Mouse (Mus musculus): Measurements from ENCODE around the gene Gm49601. TPM values are rescaled to one million over a fixed set of nuclear protein-coding genes. Genes with fewer than 3 reads are reported as not detected.

The Gm49601 gene
- polyA plus RNA-seq, 1 experiment, result 156 TPM

GRCm38 (mm10) chr16:18598006-18598405, 28.2 kb downstream of the Gm49601 start:
- Histone ChIP-seq H3K27me3 (ENCODE audit: control insufficient read depth, insufficient read depth, low read length) (no peaks in the 10 kb centered on the region), H3K4me3 (ENCODE audit: low read depth, low read length) (no peak overlapping the region), H3K27ac (ENCODE audit: insufficient read depth, low read depth, low read length) (no peak overlapping the region), H3K4me1 (ENCODE audit: control insufficient read depth, insufficient read depth, insufficient read length, low read length) (no peaks in the 10 kb centered on the region), H3K36me3 (ENCODE audit: control insufficient read depth, insufficient read depth, low read length) (no peaks in the 10 kb centered on the region)
- WGBS, result 71% methylated on average over 3 of the region's 3 CpGs
- TF ChIP-seq CTCF (IDR thresholded peaks at IDR 0.05; ENCODE audit: extremely low read depth, insufficient read length, insufficient replicate concordance, low read depth, low read length), result no peak

- 76% methylated on average over 5 of the region's 5 CpGs for WGBS
- H3K36me3 ChIP-seq (ENCODE audit: control insufficient read depth, insufficient read depth, low read length), result no peaks in the 10 kb centered on the region
- no peak overlapping the region for H3K27ac ChIP-seq (ENCODE audit: insufficient read depth, low read depth, low read length)
Observed at GRCm38 (mm10) chr16:18596255-18596654, 30.0 kb downstream of the Gm49601 start.

GRCm38 (mm10) chr16:18593930-18594329, 32.3 kb downstream of the Gm49601 start:
- H3K4me3 ChIP-seq (ENCODE audit: low read depth, low read length), result no peak overlapping the region
- TF ChIP-seq CTCF (IDR thresholded peaks at IDR 0.05; ENCODE audit: extremely low read depth, insufficient read length, insufficient replicate concordance, low read depth, low read length), result no peak
- TF ChIP-seq POLR2A (IDR thresholded peaks at IDR 0.05; ENCODE audit: low read depth, low read length), result no peak
- H3K27ac ChIP-seq (ENCODE audit: insufficient read depth, low read depth, low read length), result no peak overlapping the region
- 84% methylated on average over 2 of the region's 2 CpGs for whole genome bisulfite sequencing
- no peaks in the 10 kb centered on the region for H3K36me3 ChIP-seq (ENCODE audit: control insufficient read depth, insufficient read depth, low read length)
- H3K27me3 ChIP-seq (ENCODE audit: control insufficient read depth, insufficient read depth, low read length), result peaks cover 19% of the 10 kb centered on the region
- H3K4me1 ChIP-seq (ENCODE audit: control insufficient read depth, insufficient read depth, insufficient read length, low read length), result peaks cover 12% of the 10 kb centered on the region

More at GRCm38 (mm10) chr16:18596255-18596654, 30.0 kb downstream of the Gm49601 start:
- TF ChIP-seq CTCF (IDR thresholded peaks at IDR 0.05; ENCODE audit: extremely low read depth, insufficient read length, insufficient replicate concordance, low read depth, low read length) (no peak), POLR2A (IDR thresholded peaks at IDR 0.05; ENCODE audit: low read depth, low read length) (no peak)
- H3K4me1 ChIP-seq (ENCODE audit: control insufficient read depth, insufficient read depth, insufficient read length, low read length), result peaks cover 6% of the 10 kb centered on the region
- no peak overlapping the region for H3K4me3 ChIP-seq (ENCODE audit: low read depth, low read length)
- H3K27me3 ChIP-seq (ENCODE audit: control insufficient read depth, insufficient read depth, low read length), result peaks cover 9% of the 10 kb centered on the region

GRCm38 (mm10) chr16:18591047-18592018, 34.9 kb downstream of the Gm49601 start:
- Histone ChIP-seq H3K27me3 (ENCODE audit: control insufficient read depth, insufficient read depth, low read length) (peaks cover 40% of the 10 kb centered on the region), H3K36me3 (ENCODE audit: control insufficient read depth, insufficient read depth, low read length) (no peaks in the 10 kb centered on the region), H3K4me3 (ENCODE audit: low read depth, low read length) (peak overlapping the region; percentile 9), H3K4me1 (ENCODE audit: control insufficient read depth, insufficient read depth, insufficient read length, low read length) (peaks cover 16% of the 10 kb centered on the region), H3K27ac (ENCODE audit: insufficient read depth, low read depth, low read length) (no peak overlapping the region)
- 8% methylated on average over 59 of the region's 59 CpGs for WGBS
- TF ChIP-seq CTCF (IDR thresholded peaks at IDR 0.05; ENCODE audit: extremely low read depth, insufficient read length, insufficient replicate concordance, low read depth, low read length) (no peak), POLR2A (IDR thresholded peaks at IDR 0.05; ENCODE audit: low read depth, low read length) (no peak)

- Histone ChIP-seq H3K4me3 (ENCODE audit: low read depth, low read length) (peak within 1 kb of the TSS; percentile 76), H3K36me3 (ENCODE audit: control insufficient read depth, insufficient read depth, low read length) (no peaks in the 10 kb centered on the region)
Observed at GRCm38 (mm10) chr16:18589804-18590790, 36.1 kb downstream of the Gm49601 start, which contains the start of gene Tbx1. Gene Tbx1, minus strand, starts transcription at chr16:18590671.

GRCm38 (mm10) chr16:18589080-18589621, 37.1 kb downstream of the Gm49601 start:
- Histone ChIP-seq H3K4me3 (ENCODE audit: low read depth, low read length) (no peak overlapping the region), H3K4me1 (ENCODE audit: control insufficient read depth, insufficient read depth, insufficient read length, low read length) (peaks cover 20% of the 10 kb centered on the region), H3K27me3 (ENCODE audit: control insufficient read depth, insufficient read depth, low read length) (peaks cover 62% of the 10 kb centered on the region), H3K36me3 (ENCODE audit: control insufficient read depth, insufficient read depth, low read length) (no peaks in the 10 kb centered on the region), H3K27ac (ENCODE audit: insufficient read depth, low read depth, low read length) (no peak overlapping the region)
- TF ChIP-seq POLR2A (IDR thresholded peaks at IDR 0.05; ENCODE audit: low read depth, low read length) (no peak), CTCF (IDR thresholded peaks at IDR 0.05; ENCODE audit: extremely low read depth, insufficient read length, insufficient replicate concordance, low read depth, low read length) (no peak)
- WGBS, result 87% methylated on average over 9 of the region's 9 CpGs

More at GRCm38 (mm10) chr16:18589804-18590790, 36.1 kb downstream of the Gm49601 start, which contains the start of gene Tbx1:
- Histone ChIP-seq H3K27ac (ENCODE audit: insufficient read depth, low read depth, low read length) (no peak within 1 kb of the TSS), H3K27me3 (ENCODE audit: control insufficient read depth, insufficient read depth, low read length) (peaks cover 52% of the 10 kb centered on the region), H3K4me1 (ENCODE audit: control insufficient read depth, insufficient read depth, insufficient read length, low read length) (peaks cover 20% of the 10 kb centered on the region)
- 4% methylated on average over 48 of the region's 48 CpGs for WGBS
- TF ChIP-seq POLR2A (IDR thresholded peaks at IDR 0.05; ENCODE audit: low read depth, low read length) (no peak), CTCF (IDR thresholded peaks at IDR 0.05; ENCODE audit: extremely low read depth, insufficient read length, insufficient replicate concordance, low read depth, low read length) (peak; percentile 56; the same call in 1 of the 2 replicates)

All from small intestine, adult 2 months (tissue).